Mouse (Mus musculus) lung, adult 2 months (tissue): ENCODE measurements around the gene Akr1d1.

ENCODE experiments used
- CTCF ChIP-seq: fragments of 200-500 bp; IDR thresholded peaks from 2 replicates; pipeline ENCODE4 v1.5.1; 2011; ENCODE audit warnings: mild to moderate bottlenecking, low read length, control low read depth; ENCODE audit not compliant: insufficient read depth
- POLR2A ChIP-seq: fragments of 200-500 bp; IDR thresholded peaks from 2 replicates; pipeline ENCODE4 v1.6.1; 2011; ENCODE audit warnings: low read depth, mild to moderate bottlenecking, control low read depth, low read length, borderline replicate concordance; ENCODE audit errors: extremely low read depth

GRCm38 (mm10) chr6:37541171-37541570, 11.2 kb downstream of the Akr1d1 start:
- TF ChIP-seq CTCF (no peak), POLR2A (no peak)
